Mouse (Mus musculus) large intestine, adult 2 months (tissue): ENCODE data around the gene Kifc5b. TPM values are rescaled to one million over a fixed set of nuclear protein-coding genes. Genes with fewer than 3 reads are reported as not detected.
"Not testable (repeated sequence)": the region's sequence is repeated elsewhere in the genome, so short reads cannot be mapped to it uniquely, and the experiment has no call there.

Experiments used
- DNase-seq: peaks from one replicate; pipeline ENCODE4 v3.0.0-alpha.2; 2012; ENCODE audit warnings: low read depth, low spot score
- WGBS: fragments of 180-500 bp; shearing (Covaris S2); methylation state at CpG from one replicate; pipeline ENCODE4 v1.1.7; 2018; 5-methylcytosine and 5-hydroxymethylcytosine counted together
- polyA plus RNA-seq: library from polyadenylated mRNA; depleted of rRNA; stranded (reverse); fragments of >200 nt; gene quantifications from 2 replicates; pipeline ENCODE4 v1.2.3, GENCODE M21; 2012; rRNA removed

The Kifc5b gene
- polyA plus RNA-seq, 1 experiment: 7.3 TPM

- WGBS: 63% methylated on average over 21 of the region's 21 CpGs
- DNase-seq: no peak
Observed at GRCm38 (mm10) chr17:26961572-26962240, 44.8 kb downstream of the Kifc5b start.

DNA sequence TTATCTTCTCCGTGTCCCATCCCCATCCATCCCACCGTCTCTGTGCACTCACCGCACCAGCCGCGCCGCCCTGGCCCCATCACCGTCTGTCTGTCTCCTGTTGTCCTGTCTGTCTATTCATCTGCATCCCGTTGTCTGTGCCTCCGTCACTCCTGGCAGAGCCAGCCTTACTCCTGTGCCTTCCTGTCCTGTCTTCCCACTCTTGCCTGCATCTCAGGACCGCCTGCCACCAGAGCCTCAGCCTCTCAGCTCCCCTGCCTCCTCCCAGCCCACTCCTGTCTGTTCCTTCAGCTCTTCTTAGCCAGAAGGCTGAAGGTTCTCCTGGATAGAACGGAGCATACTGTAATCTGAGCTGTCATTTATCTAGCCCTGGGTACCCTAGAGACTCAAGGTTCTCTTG is 50.1 kb downstream of the Kifc5b start:
- no peak for DNase-seq
- 90% methylated on average over 11 of the region's 11 CpGs for WGBS

DNA sequence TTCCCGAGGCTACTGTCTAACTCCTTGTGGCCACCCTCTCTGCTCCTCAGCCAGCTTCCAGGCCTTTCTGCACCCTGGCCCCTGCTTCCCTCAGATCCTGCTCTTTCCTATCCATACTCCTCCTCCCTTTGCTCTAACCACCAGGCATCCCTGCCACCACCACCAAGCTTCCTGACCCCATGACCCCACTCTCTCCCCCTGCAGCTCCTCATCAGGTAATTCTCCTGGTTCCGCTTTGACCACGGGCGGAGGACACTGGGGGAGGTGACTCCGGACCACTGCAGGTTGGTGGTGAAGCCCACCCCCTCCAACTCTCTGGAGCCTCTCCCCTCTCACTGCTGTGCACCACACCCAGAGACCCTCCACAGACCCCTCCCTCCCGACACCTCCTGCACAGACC is 50.6 kb downstream of the Kifc5b start:
- no peak for DNase-seq
- WGBS: 91% methylated on average over 6 of the region's 6 CpGs

GRCm38 (mm10) chr17:26968200-26968611 is 51.3 kb downstream of the Kifc5b start:
- WGBS: 86% methylated on average over 6 of the region's 6 CpGs
- no peak for DNase-seq

- 87% methylated on average over 6 of the region's 6 CpGs for WGBS
- DNase-seq: no peak
Observed at GRCm38 (mm10) chr17:26969257-26969656, 52.4 kb downstream of the Kifc5b start.

GRCm38 (mm10) chr17:26970221-26970620 is 53.3 kb downstream of the Kifc5b start:
- 76% methylated on average over 11 of the region's 12 CpGs for WGBS

DNA sequence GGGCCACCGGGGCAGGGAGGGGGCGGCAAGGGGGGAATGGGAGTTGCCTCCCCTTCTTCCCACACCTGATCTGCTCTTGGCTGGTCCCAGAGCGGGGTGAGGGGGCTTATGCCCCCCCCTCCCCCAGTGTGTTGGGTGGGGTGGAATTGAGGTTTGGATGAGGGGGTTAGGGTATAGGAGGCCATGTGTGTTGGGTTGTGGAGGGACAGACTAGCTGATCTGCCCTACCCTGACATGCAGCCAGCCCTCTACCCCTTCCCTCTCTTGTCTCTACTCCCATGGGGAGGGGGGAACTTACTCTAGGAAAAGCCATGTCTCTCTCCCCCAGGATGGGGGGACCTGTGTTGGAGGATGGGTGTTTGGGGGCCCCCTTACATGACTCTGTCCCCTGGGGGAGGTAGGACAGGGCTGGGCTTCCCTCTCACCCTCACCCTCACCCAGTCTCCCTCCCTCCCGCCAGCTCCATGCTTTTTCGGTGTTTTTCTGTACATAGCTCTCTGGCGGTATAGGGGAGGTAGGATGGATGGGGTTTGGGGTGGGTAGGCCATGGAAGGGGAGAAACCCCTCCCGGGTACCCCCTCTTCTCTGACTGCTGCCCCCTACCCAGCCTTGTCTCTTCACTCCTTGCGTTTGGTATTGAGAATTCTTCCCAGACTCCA is 54.5 kb downstream of the Kifc5b start:
- 68% methylated on average over 8 of the region's 8 CpGs for WGBS
- DNase-seq: no peak

More at GRCm38 (mm10) chr17:26970221-26970620, 53.3 kb downstream of the Kifc5b start:
- DNase-seq: no peak

DNA sequence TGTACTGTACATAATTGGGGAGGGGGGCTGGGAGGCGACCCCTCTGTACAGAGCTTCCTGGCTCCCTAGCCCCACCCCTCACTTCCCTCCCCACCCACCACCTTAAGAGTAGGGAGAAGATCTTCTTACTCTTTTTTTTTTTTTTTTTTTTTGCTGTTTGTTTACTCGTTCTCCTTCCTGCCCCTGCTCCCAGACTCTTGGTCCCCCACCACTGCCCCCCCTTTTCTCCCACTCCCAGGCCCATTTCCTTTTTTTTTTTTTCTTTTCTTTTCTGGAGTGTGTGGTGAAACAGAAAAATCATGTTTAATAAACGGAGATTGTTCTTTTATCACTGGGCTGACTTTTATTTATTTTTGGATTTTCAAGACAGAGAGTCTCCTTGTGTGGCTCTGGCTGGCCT is 55.2 kb downstream of the Kifc5b start:
- 2% methylated on average over 3 of the region's 3 CpGs for WGBS
- DNase-seq: no peak

DNA sequence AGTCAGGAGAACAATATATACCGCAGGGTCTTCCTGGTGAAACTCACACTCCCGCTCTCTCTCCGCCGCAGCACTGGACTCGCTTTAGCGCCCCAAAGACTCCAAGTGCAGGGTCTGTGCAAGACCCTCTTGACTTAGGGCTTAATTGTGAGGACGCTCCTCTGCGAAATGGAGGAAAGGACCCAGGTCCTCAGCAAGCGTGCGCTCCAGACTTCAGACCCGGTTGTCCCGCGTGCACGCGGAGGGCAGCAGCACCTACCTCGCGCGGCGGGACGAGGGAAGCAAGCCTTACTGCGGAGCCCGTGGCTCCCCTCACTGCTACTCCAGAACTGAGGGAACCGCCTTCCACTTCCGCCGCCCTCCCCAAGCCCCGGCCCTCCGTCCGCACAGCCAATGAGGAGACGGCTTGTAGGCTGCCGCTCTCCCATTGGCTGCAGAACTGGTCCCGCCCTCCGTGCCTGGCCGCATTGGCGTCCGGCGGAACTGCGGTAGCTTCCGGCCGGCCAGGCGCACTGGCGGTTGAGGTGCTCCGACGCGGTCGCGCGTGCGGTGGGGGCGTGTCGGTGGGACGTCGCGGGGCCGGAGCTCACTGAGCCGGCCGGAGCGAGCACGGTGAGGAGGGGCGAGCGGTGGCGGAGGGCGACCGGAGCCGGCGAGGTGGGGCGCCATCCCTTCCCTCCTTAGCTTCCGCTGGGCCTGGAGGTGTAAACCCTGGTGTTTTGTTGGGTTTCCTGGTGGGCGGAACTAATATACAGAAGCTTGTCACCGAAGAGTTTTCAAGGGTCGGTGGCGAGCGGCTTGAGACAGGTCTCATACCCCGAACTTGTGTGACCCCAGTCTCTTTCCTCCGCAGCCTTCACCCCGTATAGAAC is 56.0 kb downstream of the Kifc5b start, which contains the start of gene Zbtb9:
Zbtb9 (plus strand) TSS at position 465 of the 872 bp plus-strand sequence.
- under 1% methylated on average over 75 of the region's 75 CpGs for WGBS
- DNase-seq: peak; percentile 80

- no peak for DNase-seq
- WGBS: 88% methylated on average over 15 of the region's 15 CpGs
Observed at GRCm38 (mm10) chr17:26974547-26974946, 57.7 kb downstream of the Kifc5b start.

GRCm38 (mm10) chr17:26975415-26975814 is 58.5 kb downstream of the Kifc5b start:
- DNase-seq: no peak

GRCm38 (mm10) chr17:26977354-26977753 is 60.5 kb downstream of the Kifc5b start:
- DNase-seq: not testable (repeated sequence)
- WGBS: 91% methylated on average over 6 of the region's 6 CpGs

DNA sequence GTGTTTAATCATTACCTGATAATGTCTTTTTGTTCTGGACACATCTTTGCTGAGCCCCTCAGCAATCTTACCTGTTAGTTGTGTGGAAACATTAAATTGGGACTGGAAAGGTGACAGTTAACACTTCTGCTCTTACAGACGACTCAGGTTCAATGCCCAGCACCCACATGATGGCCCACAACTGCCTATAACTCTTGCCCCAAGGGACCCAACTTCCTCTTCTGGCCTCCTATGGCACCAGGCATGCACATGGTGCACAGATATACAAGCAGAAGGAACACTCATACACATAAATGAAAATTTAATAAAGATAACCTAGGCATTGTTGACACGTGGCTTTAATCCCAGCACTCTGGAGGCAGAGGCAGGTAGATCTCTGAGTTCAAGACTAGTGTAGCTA is 62.5 kb downstream of the Kifc5b start:
- WGBS: 57% methylated on average over 2 of the region's 2 CpGs
- no peak for DNase-seq

DNA sequence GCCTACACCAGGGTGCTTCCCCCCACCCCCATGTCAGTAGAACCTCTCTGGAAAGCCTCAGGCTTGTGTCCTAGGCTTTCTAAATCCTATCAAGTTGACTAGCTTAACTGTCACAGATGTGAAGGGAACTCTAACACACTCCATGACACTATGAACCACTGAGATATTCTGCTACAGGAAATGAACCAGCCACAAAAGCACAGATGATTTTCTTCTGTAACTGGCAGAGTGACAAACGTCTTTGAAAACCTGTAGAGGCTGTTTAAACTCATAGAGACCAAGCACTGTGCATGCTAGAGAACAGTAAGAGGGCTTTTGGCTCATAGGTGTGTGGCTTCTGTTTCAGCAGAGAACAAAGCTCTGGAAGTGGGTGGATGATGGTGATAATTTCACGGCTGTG is 64.2 kb downstream of the Kifc5b start:
- DNase-seq: no peak
- WGBS: 55% methylated on average over 2 of the region's 2 CpGs

Other genes starting within 250 kb of the Kifc5b start
- gene Crebrf, start 201.4 kb upstream of the Kifc5b start, polyA plus RNA-seq: 2.7 and 3.6 TPM in 2 replicates
- gene Bnip1, start 136.0 kb upstream of the Kifc5b start, polyA plus RNA-seq: 23.6 and 25.8 TPM in 2 replicates
- not detected in 2 replicates for gene Nkx2-5, start 72.1 kb upstream of the Kifc5b start, polyA plus RNA-seq
- gene Phf1, start 16.0 kb downstream of the Kifc5b start, polyA plus RNA-seq: 36.2 and 38.6 TPM in 2 replicates
- 148 and 177 TPM in 2 replicates for gene Cuta, start 22.5 kb downstream of the Kifc5b start, polyA plus RNA-seq
- gene Syngap1, start 24.2 kb downstream of the Kifc5b start, polyA plus RNA-seq: 4.0 and 7.5 TPM in 2 replicates
- gene Zbtb9, start 56.1 kb downstream of the Kifc5b start, polyA plus RNA-seq: 8.3 and 11.3 TPM in 2 replicates
- gene Bak1, start 111.9 kb downstream of the Kifc5b start, polyA plus RNA-seq: 289 and 292 TPM in 2 replicates
- 27.6 and 42.0 TPM in 2 replicates for gene Itpr3, start 140.2 kb downstream of the Kifc5b start, polyA plus RNA-seq
- 156 and 165 TPM in 2 replicates for gene Uqcc2, start 216.8 kb downstream of the Kifc5b start, polyA plus RNA-seq